In genomic region chr5:67848511-67849014, GRCm38 (mm10) we compare ENCODE assay signal across 10 mouse cellular contexts. TPM values are rescaled to one million over a fixed set of nuclear protein-coding genes. Genes with fewer than 3 reads are reported as not detected.
DNase-seq lines count a peak whose midpoint lies in the region; ATAC-seq and TF ChIP-seq lines count a peak whose summit lies in the region.
"Had no signal": no experiment of that assay in that cellular context is flagged by ENCODE, and none has a peak within 500 bp of the region (broad histone marks: within the 10 kb centered on the region; RNA-seq: fewer than 3 reads in every experiment).

No protein-coding gene starts in this region.

- H3K4me3 ChIP-seq in gastrocnemius, adult 2 months: peak overlapping the region; percentile 95
- 0 out of 2 replicates have a peak overlapping the region, but pooled peaks have one; percentile 75 for H3K4me3 ChIP-seq in lung, embryonic 14.5 days (ENCODE audit: low read depth, low read length)
- no peak overlapping the region for H3K4me3 ChIP-seq in limb, embryonic 13.5 days
- peak overlapping the region; percentile 96 for H3K4me3 ChIP-seq in neural tube, embryonic 13.5 days

- 45% methylated on average over 12 of the region's 12 CpGs for WGBS in lung, embryonic 14.5 days
- WGBS in limb, embryonic 13.5 days: 76% methylated on average over 12 of the region's 12 CpGs
- 45% methylated on average over 12 of the region's 12 CpGs for WGBS in neural tube, embryonic 13.5 days

- DNase-seq in gastrocnemius, adult 2 months: no peak
- DNase-seq in gastrocnemius, postnatal 36 days: no peak
- DNase-seq in lung, embryonic 14.5 days: no peak
- no peak for DNase-seq in lung, adult 18-20 months
- DNase-seq in layer of hippocampus, adult 8-10 months (ENCODE audit: low spot score in 2 of 2): no peak
- DNase-seq in left cerebral cortex, postnatal 14 days (ENCODE audit: low spot score in 2 of 2): no peak
- DNase-seq: gastrocnemius, postnatal 10 days; lung, postnatal 36 days had no signal

- peak overlapping the region; percentile 95 for H3K4me2 ChIP-seq in lung, embryonic 14.5 days
- H3K4me2 ChIP-seq in limb, embryonic 13.5 days (replicated peaks): peak overlapping the region; percentile 97
- H3K4me2 ChIP-seq in neural tube, embryonic 13.5 days: peak overlapping the region; percentile 72

- H3K9ac ChIP-seq in lung, embryonic 14.5 days: no peak overlapping the region
- no peak overlapping the region for H3K9ac ChIP-seq in limb, embryonic 13.5 days
- H3K9ac ChIP-seq in neural tube, embryonic 13.5 days: peak overlapping the region; percentile 91

- intact Hi-C loops in gastrocnemius, adult 2 months (cut with DNase I): loop anchor here (5.0 kb wide), 1 partner anchor 71 kb away; no protein-coding TSS in a partner anchor
- intact Hi-C loops in gastrocnemius, postnatal 36 days (cut with DNase I): loop anchor here (5.0 kb wide), 1 partner anchor 66 kb away; no protein-coding TSS in a partner anchor
- intact Hi-C loops in left cerebral cortex, postnatal 14 days (cut with DNase I): loop anchor here (5.0 to 10.0 kb wide), 4 partner anchors 46 to 266 kb away; no protein-coding TSS in a partner anchor

- H3K27ac ChIP-seq in gastrocnemius, adult 2 months: peak overlapping the region; percentile 94
- H3K27ac ChIP-seq in lung, embryonic 14.5 days (ENCODE audit: low read depth): no peak overlapping the region
- no peak overlapping the region for H3K27ac ChIP-seq in limb, embryonic 13.5 days
- H3K27ac ChIP-seq in neural tube, embryonic 13.5 days (replicated peaks): peak overlapping the region; percentile 86

- no peaks in the 10 kb centered on the region for H3K9me3 ChIP-seq in lung, embryonic 14.5 days (ENCODE audit: low read depth, low read length)
- H3K9me3 ChIP-seq in limb, embryonic 13.5 days: no peaks in the 10 kb centered on the region
- H3K9me3 ChIP-seq in neural tube, embryonic 13.5 days: no peaks in the 10 kb centered on the region

- TF ChIP-seq CTCF in gastrocnemius, adult 2 months (IDR thresholded peaks at IDR 0.05): no peak
- no peak for TF ChIP-seq CTCF in lung, embryonic 14.5 days (IDR thresholded peaks at IDR 0.05; ENCODE audit: low read depth)

- no peaks in the 10 kb centered on the region for H3K36me3 ChIP-seq in lung, embryonic 14.5 days (ENCODE audit: insufficient read depth)
- no peaks in the 10 kb centered on the region for H3K36me3 ChIP-seq in limb, embryonic 13.5 days
- H3K36me3 ChIP-seq in neural tube, embryonic 13.5 days: no peaks in the 10 kb centered on the region

- ATAC-seq in lung, embryonic 14.5 days (ENCODE audit: insufficient read depth): no peak
- ATAC-seq in limb, embryonic 13.5 days (ENCODE audit: low FRiP score, low read depth): no peak
- no peak for ATAC-seq in neural tube, embryonic 13.5 days (ENCODE audit: low read depth)

- no peaks in the 10 kb centered on the region for H3K4me1 ChIP-seq in lung, embryonic 14.5 days (ENCODE audit: insufficient read depth)
- H3K4me1 ChIP-seq in limb, embryonic 13.5 days: peaks cover 13% of the 10 kb centered on the region; the same call in 1 of the 2 replicates
- H3K4me1 ChIP-seq in neural tube, embryonic 13.5 days (replicated peaks): peaks cover 40% of the 10 kb centered on the region

- no peaks in the 10 kb centered on the region for H3K27me3 ChIP-seq in lung, embryonic 14.5 days (ENCODE audit: insufficient read depth, low read length)
- H3K27me3 ChIP-seq in limb, embryonic 13.5 days: peaks cover 26% of the 10 kb centered on the region
- no peaks in the 10 kb centered on the region for H3K27me3 ChIP-seq in neural tube, embryonic 13.5 days

RNA-seq across cellular contexts. Expression of gene Atp8a1, which starts 1.3 kb away (rescaled TPM):
- total RNA-seq in gastrocnemius, adult 2 months (2021): 10 to 100 TPM; 47.1 to 62.3 TPM
- 10 to 100 TPM; 55.9 to 72.7 TPM for total RNA-seq in gastrocnemius, postnatal 36 days (2021)
- polyA plus RNA-seq in lung, embryonic 14.5 days (2014; fragmentation: Nextera tagmentation; extraction: Ambion mirVana): 44.5 and 48.4 TPM in 2 replicates
- 4.7 and 5.4 TPM in 2 replicates for polyA plus RNA-seq in limb, embryonic 13.5 days (2015; fragmentation: Nextera tagmentation; extraction: Ambion mirVana)
- 44.6 and 45.1 TPM in 2 replicates for polyA plus RNA-seq in neural tube, embryonic 13.5 days (2015; fragmentation: Nextera tagmentation; extraction: Ambion mirVana)
- total RNA-seq in layer of hippocampus, adult 8-10 months (2022): 100 to 1,000 TPM; 165 to 213 (median 188) TPM
- total RNA-seq in left cerebral cortex, postnatal 14 days (2021): 100 to 1,000 TPM; 158 to 162 TPM

Comparison
In these comparisons a context has a peak if more than half of its experiments do, and no peak if none do; other contexts are left out.
1. H3K27ac ChIP-seq: peak in gastrocnemius, adult 2 months (single experiment) and neural tube, embryonic 13.5 days (single experiment); none in lung, embryonic 14.5 days (single experiment) and limb, embryonic 13.5 days (single experiment).
2. Peak in every context shown above with its lines, with median percentiles within 50 percentile points of each other: H3K4me2 ChIP-seq.